Mouse (Mus musculus) yolk sac, embryonic 10.5 days (tissue): ENCODE measurements at regions not wholly inside any gene's neighbourhood (a gene's known extent, or its start where the extent isn't known, plus 50 kb on each side); places are given as distances from the start of the nearest gene placed in this dataset.

ENCODE experiments used
- DNase-seq: peaks from one replicate; pipeline ENCODE4 v3.0.0-alpha.2; 2017; ENCODE audit warnings: low spot score

GRCm38 (mm10) chr3:78077822-78078221, 1208.5 kb downstream of the Rapgef2 start:
- no peak for DNase-seq

- DNase-seq = no peak
These were observed 1209.0 kb downstream of the Rapgef2 start for GRCm38 (mm10) chr3:78077275-78077674.

DNA sequence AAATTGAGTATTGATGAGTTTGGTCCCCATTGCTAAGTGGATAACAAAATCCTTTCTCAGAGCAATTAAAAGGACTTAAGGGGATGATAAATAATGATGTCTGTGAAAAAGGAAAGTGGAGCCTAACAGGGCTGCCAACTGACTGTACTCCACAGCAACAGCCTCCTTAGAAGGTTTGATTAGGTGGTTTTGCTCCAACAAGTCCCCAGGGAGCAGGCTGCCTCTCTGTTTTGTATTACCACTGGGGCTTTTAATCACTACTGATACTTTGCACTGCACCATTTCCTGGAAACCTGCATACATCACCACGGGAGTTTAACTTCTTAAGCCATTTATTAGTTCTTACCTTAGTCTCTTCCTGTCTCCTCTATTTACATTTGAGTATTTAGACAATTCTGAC, 1213.3 kb downstream of the Rapgef2 start:
- no peak for DNase-seq

DNA sequence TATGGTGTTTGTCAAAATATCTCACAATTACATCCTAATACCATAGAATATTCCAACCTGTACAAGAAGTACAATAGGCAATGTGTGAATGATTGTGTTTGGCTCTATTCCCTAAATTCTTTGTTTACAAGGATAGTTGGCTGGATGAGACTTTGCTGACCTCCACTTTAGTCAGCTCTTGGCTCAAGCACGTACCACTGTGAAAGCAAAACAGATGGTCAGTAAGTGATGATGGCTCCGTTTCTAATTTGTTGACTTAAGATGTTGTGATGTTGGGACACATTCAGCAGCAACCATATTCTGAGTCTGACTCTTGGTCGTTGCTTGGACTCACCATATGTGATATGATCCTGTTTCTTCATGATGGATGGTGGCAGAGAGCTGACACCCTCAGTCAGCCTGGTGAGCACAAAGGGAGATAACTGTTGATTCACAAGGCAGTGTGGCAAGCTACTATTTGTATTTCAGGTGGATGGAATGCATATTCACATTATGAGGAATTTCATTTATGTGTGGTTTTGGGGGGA, 1219.1 kb downstream of the Rapgef2 start:
- no peak for DNase-seq

DNA sequence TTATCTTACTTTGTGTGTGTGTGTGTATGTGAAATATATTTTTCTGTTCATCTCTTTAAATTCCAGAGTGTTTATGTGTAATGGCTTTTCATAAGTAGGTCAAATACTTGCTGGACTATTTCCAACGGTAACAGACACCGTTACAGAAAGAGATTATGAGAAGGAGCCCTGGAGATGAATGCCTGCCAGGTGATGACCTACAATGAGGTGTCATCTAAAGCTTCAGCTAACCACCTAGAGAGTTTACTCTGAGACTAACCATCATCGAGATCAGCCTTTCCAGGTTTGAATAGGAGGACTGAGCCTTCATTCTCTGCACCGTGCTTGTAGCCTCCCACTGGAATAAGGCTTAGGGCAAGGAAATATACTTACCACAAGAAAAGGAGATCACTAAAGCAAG, 1220.0 kb downstream of the Rapgef2 start:
- DNase-seq = no peak

DNA sequence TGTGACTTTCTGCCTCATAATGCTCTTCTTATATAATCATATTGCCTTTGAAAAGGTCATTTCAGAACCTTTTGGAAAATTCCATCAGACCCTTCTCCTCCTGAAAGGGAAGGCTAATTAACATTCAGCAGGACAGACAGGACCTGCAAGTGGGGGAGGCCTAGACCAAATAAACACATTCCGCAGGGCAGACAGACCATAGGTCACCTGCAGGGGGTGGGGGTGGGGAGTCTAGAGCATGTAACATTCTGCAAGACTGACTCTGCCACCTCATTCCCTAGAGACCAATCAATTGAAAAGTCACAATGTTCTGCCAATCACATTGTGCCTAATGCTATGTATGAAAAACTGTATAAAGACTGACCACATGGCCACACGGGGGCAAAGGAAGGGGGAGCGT, 1223.8 kb downstream of the Rapgef2 start:
- DNase-seq = peak; percentile 24

DNA sequence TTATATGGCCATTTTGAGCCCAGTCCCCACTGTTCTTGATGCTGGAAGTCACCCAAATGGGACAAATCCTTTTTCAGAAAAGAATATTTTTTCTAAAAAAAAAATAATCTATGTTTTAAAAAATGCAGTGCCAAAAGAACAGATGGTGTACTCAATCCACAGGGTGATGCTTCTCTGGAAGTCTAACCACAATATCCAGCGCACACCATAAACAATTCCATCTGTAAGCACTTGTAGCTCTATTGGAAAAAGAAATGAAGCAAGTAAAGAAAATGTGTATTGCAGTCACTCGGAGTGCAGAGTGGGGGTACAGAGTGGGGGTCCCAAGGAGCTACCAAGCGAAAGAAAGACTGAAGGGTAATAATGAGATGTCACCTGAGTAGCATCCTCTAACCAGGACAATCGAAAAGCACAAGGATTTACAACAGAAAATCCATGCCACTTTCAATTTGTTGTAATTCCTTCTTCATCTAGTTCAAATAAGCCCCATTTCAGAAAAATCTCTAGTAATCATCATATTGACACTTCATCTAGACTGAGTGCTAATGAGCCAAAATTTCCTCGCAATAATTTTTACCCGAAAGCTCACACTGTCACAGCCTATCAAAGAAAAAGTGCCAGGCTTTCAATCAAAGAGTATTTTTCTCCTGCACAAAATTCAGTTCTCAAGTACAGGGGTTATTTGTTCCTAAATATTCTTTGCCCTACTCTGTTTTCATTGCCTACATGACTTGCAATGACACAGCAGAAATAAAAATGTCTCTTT, 1226.3 kb downstream of the Rapgef2 start:
- DNase-seq = no peak
